Mouse (Mus musculus) ovary, postnatal 14 days (tissue): ENCODE results near the gene G430095P16Rik.

Source experiments
- DNase-seq: peaks from one replicate; pipeline ENCODE4 v3.0.0; 2022; ENCODE audit warnings: low spot score

G430095P16Rik gene

GRCm38 (mm10) chr8:84722850-84723570 is at the start of gene G430095P16Rik:
Gene G430095P16Rik, plus strand, starts transcription at chr8:84723007.
- peak; percentile 74 for DNase-seq

- DNase-seq = no peak
Measured at GRCm38 (mm10) chr8:84677305-84677704, 45.5 kb upstream of the G430095P16Rik start.

GRCm38 (mm10) chr8:84681476-84681875 is 41.3 kb upstream of the G430095P16Rik start:
- no peak for DNase-seq

- DNase-seq = no peak
Measured at GRCm38 (mm10) chr8:84682257-84682656, 40.5 kb upstream of the G430095P16Rik start.

GRCm38 (mm10) chr8:84684537-84684936 is 38.3 kb upstream of the G430095P16Rik start:
- DNase-seq = no peak

- DNase-seq = no peak
Measured at GRCm38 (mm10) chr8:84686191-84687002, 36.4 kb upstream of the G430095P16Rik start, which contains the start of gene Trmt1. Gene Trmt1, plus strand, starts transcription at chr8:84686307.

- no peak for DNase-seq
Measured at GRCm38 (mm10) chr8:84687003-84687704, 35.7 kb upstream of the G430095P16Rik start.

GRCm38 (mm10) chr8:84687705-84688100 is 35.1 kb upstream of the G430095P16Rik start, which contains the start of gene Nacc1:
Gene Nacc1, minus strand, starts transcription at chr8:84687862.
- DNase-seq = peak; percentile 78

GRCm38 (mm10) chr8:84689091-84689915 is 33.5 kb upstream of the G430095P16Rik start:
- peak; percentile 89 for DNase-seq

GRCm38 (mm10) chr8:84693332-84693731 is 29.5 kb upstream of the G430095P16Rik start:
- DNase-seq = no peak

- no peak for DNase-seq
Measured at GRCm38 (mm10) chr8:84695140-84695539, 27.7 kb upstream of the G430095P16Rik start.

GRCm38 (mm10) chr8:84697166-84698130 is 25.4 kb upstream of the G430095P16Rik start:
- DNase-seq = no peak

GRCm38 (mm10) chr8:84698288-84698687 is 24.5 kb upstream of the G430095P16Rik start:
- DNase-seq = no peak

GRCm38 (mm10) chr8:84698929-84699401 is 23.8 kb upstream of the G430095P16Rik start:
- DNase-seq = no peak

GRCm38 (mm10) chr8:84699861-84700322 is 22.9 kb upstream of the G430095P16Rik start:
- DNase-seq = no peak

GRCm38 (mm10) chr8:84700526-84700925 is 22.3 kb upstream of the G430095P16Rik start:
- DNase-seq = no peak

GRCm38 (mm10) chr8:84700941-84701911 is 21.6 kb upstream of the G430095P16Rik start, which contains the start of gene Lyl1:
Gene Lyl1, plus strand, starts transcription at chr8:84701457.
- no peak for DNase-seq

- no peak for DNase-seq
Measured at GRCm38 (mm10) chr8:84702561-84702960, 20.2 kb upstream of the G430095P16Rik start.
